Mouse (Mus musculus): ENCODE measurements around the gene Maz.

DNA sequence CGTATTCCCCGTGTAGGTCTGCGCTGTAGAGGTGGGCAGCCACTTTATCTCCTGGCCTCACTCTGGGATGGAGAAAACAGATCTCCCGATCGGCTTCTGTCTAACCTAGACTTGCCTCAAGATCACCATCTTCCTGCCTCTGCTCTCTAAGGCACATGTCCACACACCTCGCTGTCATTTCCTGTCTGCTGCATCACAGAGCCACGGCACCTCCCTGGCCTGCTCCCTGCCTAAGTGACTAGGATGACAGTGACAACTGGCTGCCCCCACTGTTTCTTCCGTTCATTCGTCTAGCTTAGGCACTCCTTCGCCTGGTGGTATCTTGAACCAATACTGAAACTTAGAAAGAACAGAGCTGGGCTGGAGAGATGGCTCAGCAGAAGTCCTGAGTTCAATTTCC, 27.3 kb downstream of the Maz start:
- TF ChIP-seq TAL1 (IDR thresholded peaks at IDR 0.05; ENCODE audit: low read length) (no peak), GATA1 (IDR thresholded peaks at IDR 0.05; ENCODE audit: low read length) (no peak)

All from erythroblast, embryonic 14.5 days (primary cell).